Mouse (Mus musculus): ENCODE data around the gene Bsg.
"Not testable (repeated sequence)": the region's sequence is repeated elsewhere in the genome, so short reads cannot be mapped to it uniquely, and the experiment has no call there.

DNA sequence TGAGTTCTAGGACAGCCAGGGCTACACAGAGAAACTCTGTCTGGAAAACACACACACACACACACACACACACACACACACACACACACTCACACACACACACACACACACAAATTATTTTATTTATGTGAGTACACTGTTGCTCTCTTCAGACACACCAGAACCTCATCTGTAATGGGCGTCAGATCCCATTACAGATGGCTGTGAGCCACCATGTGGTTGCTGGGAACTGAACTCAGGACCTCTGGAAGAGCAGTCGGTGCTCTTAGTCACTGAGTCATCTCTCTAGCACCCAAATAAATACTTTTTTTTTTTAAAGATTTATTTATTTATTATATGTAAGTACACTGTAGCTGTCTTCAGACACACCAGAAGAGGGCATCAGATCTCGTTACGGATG, 1.3 kb upstream of the Bsg start:
- TF ChIP-seq CTCF (IDR thresholded peaks at IDR 0.05; ENCODE audit: borderline replicate concordance, extremely low read depth, insufficient read depth, insufficient read length); POLR2A (IDR thresholded peaks at IDR 0.05; ENCODE audit: borderline replicate concordance, extremely low read depth, insufficient read depth, insufficient read length, poor library complexity, severe bottlenecking): not testable (repeated sequence)

Measured in brain, embryonic 14.5 days (tissue).